Mouse (Mus musculus) megakaryocyte, adult 5-6 weeks (primary cell): ENCODE measurements at regions not wholly inside any gene's neighbourhood (a gene's known extent, or its start where the extent isn't known, plus 50 kb on each side); places are given as distances from the start of the nearest gene placed in this dataset.

Experiments
- ATAC-seq: 2 replicates; pipeline ENCODE4 v1.8.0; 2016; ENCODE audit warnings: mild to moderate bottlenecking, inconsistent platforms; ENCODE audit not compliant: poor library complexity, severe bottlenecking

DNA sequence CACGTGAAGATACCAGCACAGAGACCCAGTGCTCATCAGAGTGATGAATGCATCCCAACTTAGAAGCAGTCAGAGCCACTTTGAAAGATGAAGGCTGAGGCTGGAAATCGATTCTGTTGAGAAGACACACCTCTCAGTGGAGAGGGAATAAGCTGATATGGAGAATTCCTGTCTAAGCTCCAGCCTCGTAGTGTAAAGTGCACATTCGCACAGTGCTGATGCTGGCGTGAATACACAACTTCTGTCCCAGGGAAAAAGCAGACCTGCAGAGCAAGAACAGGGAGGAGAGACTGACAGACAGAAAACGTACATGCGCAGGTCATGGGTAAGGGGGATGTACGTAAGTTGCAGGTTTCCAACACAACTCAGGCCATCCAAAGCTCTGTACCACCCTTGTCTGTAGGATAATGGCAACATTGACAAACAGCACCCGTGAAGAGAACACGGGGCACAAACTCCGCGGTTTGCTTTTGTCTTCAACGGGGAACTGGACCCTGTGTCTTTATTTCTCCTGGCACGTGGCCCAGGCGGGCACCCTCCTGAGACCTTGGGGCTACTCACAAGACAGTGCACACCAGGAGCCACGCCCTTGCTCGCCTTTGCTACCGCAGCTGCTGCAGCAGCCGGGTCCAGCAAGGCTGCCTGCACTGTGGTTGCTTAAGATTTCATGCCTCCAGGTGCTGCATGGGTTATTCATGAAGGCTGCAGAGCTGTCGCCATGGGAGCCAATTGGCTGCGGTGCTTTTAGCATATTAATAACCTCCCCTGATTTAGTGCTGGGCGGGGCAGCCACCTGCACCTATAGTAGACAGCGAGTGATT lies 434.3 kb downstream of the Cmpk2 start:
- no peak for ATAC-seq

DNA sequence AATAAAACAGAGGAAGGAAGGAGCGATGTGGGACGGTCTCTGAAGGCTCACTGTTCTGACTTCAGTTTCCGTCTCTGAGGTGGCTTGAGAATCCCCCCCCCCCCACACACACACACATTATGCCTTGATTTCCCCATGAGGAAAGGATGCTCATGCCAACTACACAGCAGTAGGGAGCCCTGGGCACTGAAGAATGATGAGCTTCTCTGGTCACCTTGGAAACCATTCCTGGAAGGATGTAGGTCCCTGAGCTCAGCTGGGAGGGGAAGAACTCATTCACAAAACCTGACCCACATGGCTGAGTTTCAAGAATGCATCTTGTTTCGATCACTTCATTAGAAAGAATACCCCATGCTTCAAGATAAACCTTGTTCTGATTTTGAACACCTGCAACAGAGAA lies 422.2 kb downstream of the Cmpk2 start:
- no peak for ATAC-seq

DNA sequence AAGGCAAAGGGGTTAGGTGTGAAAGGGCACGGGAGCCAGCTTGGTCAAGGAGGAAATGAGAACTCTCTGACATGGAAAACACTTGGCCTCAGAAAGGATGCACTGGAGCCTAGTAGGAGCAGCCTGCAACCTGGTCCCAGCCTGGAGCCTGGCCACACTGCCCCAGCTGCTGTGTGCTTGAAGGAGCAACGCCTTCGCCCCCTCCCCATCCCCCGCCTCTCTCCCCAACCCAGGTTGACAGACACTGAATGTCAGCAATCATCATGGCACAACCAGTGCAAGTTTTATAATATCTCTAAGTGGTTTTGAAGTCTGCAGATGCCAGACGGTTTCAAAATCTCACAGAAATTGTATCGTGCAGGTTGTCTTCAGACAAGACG lies 417.6 kb downstream of the Cmpk2 start:
- no peak for ATAC-seq

DNA sequence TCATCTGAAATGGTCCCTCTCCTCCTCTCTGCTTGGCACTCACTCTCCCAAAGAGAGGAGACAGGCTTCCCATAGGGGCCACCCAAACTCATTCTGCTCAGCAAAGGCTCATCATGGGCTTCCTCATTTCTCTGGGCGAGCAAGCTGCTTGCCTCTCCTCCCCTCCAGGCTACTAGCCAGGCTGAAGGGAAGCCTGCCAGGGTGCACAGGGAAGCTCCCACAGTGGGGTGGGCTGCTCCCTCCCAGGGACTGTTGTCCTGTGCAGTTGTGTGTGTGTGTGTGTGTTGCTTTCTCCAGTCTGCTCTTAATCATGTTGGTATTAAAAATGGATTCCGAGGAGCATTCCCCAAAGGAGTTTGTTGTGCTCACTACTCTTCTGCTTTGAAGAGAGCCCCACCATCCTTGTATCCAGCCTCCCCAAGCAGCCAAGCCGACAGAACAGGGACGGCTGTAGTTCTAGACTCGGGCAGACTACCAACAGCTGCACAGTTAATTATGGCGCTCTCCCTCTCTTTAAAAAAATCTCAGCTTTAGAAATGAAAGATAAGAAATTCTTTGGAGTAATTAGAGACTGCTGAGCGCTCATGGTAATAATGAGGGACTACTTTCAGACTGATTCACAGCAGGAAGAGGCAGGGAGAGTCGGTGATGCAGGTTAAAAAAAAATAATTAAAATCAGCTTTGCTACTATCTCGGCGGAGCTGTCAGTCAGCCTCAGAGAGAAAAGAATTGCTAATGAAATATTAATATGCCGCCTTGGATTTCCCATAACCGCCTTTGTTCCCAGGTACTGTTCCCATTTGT lies 417.0 kb downstream of the Cmpk2 start:
- ATAC-seq, result no peak

DNA sequence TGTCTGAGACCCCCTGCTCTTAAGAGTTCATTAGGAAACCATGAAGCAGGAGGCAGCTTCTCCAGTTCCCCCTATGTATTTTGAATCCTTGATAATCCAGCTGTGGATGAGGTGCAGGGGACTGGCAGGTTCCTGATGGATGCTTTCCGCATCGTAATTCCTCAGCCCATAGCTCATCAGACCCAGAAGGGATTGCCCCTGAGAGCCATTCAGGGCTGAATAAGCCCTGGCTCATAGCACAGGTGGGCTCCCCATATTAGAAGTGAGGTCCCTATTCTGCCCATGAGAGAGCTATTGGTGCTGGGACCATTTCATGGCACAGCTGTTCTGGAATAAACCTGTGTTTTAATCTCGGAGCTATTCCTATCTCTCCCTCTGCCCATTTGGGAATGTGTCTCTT lies 416.1 kb downstream of the Cmpk2 start:
- no peak for ATAC-seq

DNA sequence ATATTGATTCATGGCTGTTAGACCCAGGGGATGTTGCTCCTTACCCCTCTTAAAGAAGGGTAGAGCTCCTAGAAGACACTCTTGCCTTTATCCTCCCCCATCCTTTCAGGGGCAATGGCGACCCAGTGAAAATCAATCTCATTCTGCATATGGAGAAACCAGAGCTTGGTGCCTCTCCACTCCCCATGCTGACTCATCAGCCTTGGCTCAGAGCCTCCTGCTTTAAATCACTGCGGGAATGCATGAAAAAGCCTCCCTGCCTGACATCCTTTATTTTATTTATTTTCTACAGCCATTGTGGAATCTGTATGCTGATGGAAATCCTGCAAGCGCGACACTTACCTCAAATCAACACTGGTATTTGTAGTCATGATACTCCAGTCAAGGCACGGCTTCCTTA lies 415.2 kb downstream of the Cmpk2 start:
- ATAC-seq, result no peak

DNA sequence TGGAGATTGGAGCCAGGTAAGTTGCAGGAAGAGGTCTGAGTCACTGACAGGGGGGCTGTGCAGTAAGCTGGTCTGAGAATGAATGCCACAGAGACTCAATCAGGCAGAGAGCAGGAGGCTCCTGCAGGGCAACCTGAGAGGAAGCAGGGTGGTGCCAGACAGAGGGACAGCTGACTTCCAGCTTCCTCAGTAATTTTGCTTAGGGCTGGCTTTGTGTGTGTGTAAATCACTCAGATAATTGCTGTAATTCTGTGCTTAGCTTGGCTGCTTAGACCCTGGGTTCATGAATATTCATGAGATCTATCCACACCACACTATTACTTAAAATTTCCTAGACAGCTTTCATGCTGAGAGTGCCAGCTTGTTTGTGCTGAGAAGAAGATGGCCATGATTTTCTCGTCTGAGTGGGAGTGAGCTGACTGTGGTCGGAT lies 408.7 kb downstream of the Cmpk2 start:
- ATAC-seq, result no peak

- no peak for ATAC-seq
Measured at GRCm38 (mm10) chr12:26877284-26877683, 408.3 kb downstream of the Cmpk2 start.

GRCm38 (mm10) chr12:26872466-26872865 lies 403.5 kb downstream of the Cmpk2 start:
- ATAC-seq, result no peak

DNA sequence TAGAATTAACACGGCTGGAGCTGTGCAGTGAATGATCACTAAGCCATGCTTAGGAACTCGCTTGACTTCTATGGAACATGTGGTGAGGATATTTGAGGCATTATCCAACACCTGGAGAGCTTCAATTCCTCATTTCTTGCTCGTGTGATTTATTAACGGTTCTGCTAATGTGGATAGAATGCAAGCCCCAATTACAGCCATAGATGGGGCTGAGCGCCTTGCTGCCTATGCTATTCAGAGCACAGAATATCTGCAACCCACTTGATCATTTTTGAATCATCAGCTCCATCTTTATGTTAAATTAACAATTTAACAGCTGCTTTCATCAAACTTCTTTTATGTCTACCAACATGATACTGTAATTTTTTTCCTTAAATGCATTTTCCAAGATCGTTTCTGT lies 398.7 kb downstream of the Cmpk2 start:
- ATAC-seq, result no peak

- ATAC-seq, result no peak
Measured at GRCm38 (mm10) chr12:26855091-26855516, 386.1 kb downstream of the Cmpk2 start.

GRCm38 (mm10) chr12:26844917-26845316 lies 375.9 kb downstream of the Cmpk2 start:
- ATAC-seq, result no peak

DNA sequence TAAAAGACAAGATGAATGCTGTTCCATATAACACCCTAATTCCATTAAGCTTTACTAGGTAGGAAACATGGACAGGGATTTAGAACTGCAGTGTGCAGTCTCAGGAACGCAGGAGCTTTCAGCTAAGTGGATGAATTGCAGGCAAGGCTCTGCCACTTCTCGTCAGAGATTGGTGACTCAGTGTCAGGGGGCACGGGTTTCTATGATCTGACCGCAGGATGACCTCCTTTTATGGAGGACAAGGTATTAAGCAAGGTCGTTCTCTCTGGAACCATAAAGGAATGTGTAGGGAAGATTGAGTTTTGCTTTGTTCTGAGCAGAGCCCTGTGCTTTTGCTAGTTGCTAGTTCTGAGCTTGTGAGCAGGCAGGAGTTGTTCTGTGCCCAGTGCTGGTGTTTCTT lies 373.7 kb downstream of the Cmpk2 start:
- no peak for ATAC-seq

- no peak for ATAC-seq
Measured at GRCm38 (mm10) chr12:26821257-26821968, 352.4 kb downstream of the Cmpk2 start.

GRCm38 (mm10) chr12:26817866-26818265 lies 348.9 kb downstream of the Cmpk2 start:
- no peak for ATAC-seq

- no peak for ATAC-seq
Measured at GRCm38 (mm10) chr12:26815771-26816170, 346.8 kb downstream of the Cmpk2 start.

GRCm38 (mm10) chr12:26810565-26811177 lies 341.7 kb downstream of the Cmpk2 start:
- ATAC-seq, result no peak

DNA sequence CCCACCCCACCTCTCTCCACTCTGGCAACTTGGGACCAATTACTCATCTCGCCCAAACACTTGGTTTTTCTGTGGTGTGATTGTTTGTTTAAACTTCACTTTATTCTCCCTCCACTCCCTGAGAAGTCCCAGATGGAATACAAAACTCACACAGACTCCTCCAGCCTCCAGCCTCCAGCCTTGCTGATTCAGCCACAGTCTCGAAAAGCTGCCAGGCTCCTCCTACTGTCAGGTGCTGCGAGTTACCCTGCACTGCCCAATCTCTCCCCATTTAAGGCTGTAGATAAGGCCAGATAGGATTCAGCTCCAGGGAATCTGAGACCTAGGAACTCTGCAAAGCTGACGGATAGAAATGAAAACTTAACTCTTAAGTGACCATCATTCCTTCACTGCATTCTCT lies 340.7 kb downstream of the Cmpk2 start:
- no peak for ATAC-seq

- no peak for ATAC-seq
Measured at GRCm38 (mm10) chr12:26802542-26802941, 333.5 kb downstream of the Cmpk2 start.

GRCm38 (mm10) chr12:26799310-26799709 lies 330.3 kb downstream of the Cmpk2 start:
- ATAC-seq, result no peak

GRCm38 (mm10) chr12:26796367-26796766 lies 327.4 kb downstream of the Cmpk2 start:
- ATAC-seq, result no peak
